Mouse (Mus musculus) layer of hippocampus, postnatal 25 days (tissue): ENCODE measurements around the gene Ddah1. TPM values are rescaled to one million over a fixed set of nuclear protein-coding genes. Genes with fewer than 3 reads are reported as not detected.
A peak's percentile ranks its signal among the peaks of the same experiment; 100 is the strongest.

ENCODE experiments used
- DNase-seq, 2 experiments: peaks; one replicate each; pipeline ENCODE4 v3.0.0; 2022; ENCODE audit warnings: mixed read lengths in 2 of 2, low spot score in 1 of 2; ENCODE audit errors: extremely low spot score in 1 of 2
- total RNA-seq, 2 experiments: library from RNA; stranded (reverse); gene quantifications; 2 replicates each; pipeline ENCODE4 v1.2.3; 2021

The Ddah1 gene
- total RNA-seq, 2 experiments from 2014 or later: 51.2 to 54.6 TPM

- peak; percentile 86 to 96 for DNase-seq
Observed at GRCm38 (mm10) chr3:145937505-145938404, 179.3 kb downstream of the Ddah1 start, which contains the start of gene 2410004B18Rik. Gene 2410004B18Rik, plus strand, starts transcription at chr3:145938014.

- DNase-seq: no peak
Observed at GRCm38 (mm10) chr3:145938405-145939349, 180.2 kb downstream of the Ddah1 start.

GRCm38 (mm10) chr3:145939402-145939801, 180.9 kb downstream of the Ddah1 start:
- DNase-seq: no peak

- DNase-seq: no peak
Observed at GRCm38 (mm10) chr3:145939971-145940370, 181.5 kb downstream of the Ddah1 start.

- peak; percentile 55 to 74 for DNase-seq
Observed at GRCm38 (mm10) chr3:145941971-145942370, 183.5 kb downstream of the Ddah1 start.

Other genes with a start within 250 kb of the Ddah1 start
- 10 to 100 TPM; 14.9 to 17.2 TPM for gene Znhit6, start 182.5 kb upstream of the Ddah1 start, total RNA-seq
- 1 to 10 TPM; 4.7 to 5.0 TPM for gene Ccn1, start 108.7 kb upstream of the Ddah1 start, total RNA-seq
- gene Bcl10, start 164.1 kb downstream of the Ddah1 start, total RNA-seq: 10 to 100 TPM; 12.7 TPM
- 10 to 100 TPM; 36.5 to 37.4 TPM for gene 2410004B18Rik, start 179.3 kb downstream of the Ddah1 start, total RNA-seq
- gene Syde2, start 229.2 kb downstream of the Ddah1 start, total RNA-seq: 1 to 10 TPM; 4.5 to 4.6 TPM